Mouse (Mus musculus) macrophage (primary cell): ENCODE measurements around the gene Klhdc8a. TPM values are rescaled to one million over a fixed set of nuclear protein-coding genes. Genes with fewer than 3 reads are reported as not detected.
"Not testable (repeated sequence)": the region's sequence is repeated elsewhere in the genome, so short reads cannot be mapped to it uniquely, and the experiment has no call there.

Source experiments
- H3K27ac ChIP-seq: fragments of 350-480 bp; formaldehyde crosslinking; 2 replicates; pipeline ENCODE4 v1.9.0; 2021
- H3K36me3 ChIP-seq: fragments of 350-480 bp; formaldehyde crosslinking; 2 replicates; pipeline ENCODE4 v1.9.0; 2021; ENCODE audit errors: inconsistent target
- H3K4me3 ChIP-seq: fragments of 350-480 bp; formaldehyde crosslinking; 2 replicates; pipeline ENCODE4 v1.9.0; 2021; ENCODE audit errors: inconsistent target
- H3K79me2 ChIP-seq: fragments of 350-480 bp; formaldehyde crosslinking; 2 replicates; pipeline ENCODE4 v1.9.0; 2021; ENCODE audit errors: inconsistent target
- WGBS: methylation state at CpG from one replicate; pipeline ENCODE4 v1.1.7; 2026; ENCODE audit warnings: inconsistent platforms; ENCODE audit not compliant: missing documents; 5-methylcytosine and 5-hydroxymethylcytosine counted together
- polyA plus RNA-seq: library from polyadenylated mRNA; stranded (reverse); fragments of 250-400 nt; gene quantifications from 3 replicates; pipeline ENCODE4 v1.2.4, GENCODE M21; 2018; ENCODE audit warnings: inconsistent platforms

Gene Klhdc8a
- polyA plus RNA-seq, 1 experiment from 2014 or later, result not detected

DNA sequence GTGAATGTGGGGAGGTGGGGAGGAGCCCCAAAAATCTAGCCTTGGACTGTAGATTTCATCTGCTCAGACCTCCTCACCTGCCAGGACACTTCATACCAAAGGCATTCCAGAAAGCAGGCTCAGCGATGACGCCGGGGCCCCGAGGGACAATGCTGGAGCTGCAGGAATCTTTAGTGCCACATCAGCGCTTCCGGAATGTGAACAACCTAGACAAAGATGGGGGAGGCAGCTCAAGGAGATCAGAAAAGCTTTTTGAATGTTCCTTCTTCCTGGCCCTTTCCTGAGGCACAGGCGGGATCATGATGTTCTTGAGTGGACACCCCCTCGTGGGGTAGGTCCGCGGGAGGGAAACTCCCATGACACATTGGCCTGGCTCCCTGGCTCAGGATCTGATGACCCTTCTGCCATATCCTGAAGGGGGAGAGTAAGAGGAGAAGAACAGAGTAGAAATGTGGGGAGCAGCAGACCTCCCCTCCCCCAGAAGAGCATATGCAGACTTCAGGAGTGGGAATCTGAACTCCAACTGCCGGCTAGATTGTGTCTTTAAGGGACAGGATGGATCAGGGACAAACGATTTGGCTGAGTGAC, 37.0 kb downstream of the Klhdc8a start:
- H3K4me3 ChIP-seq, result no peak overlapping the region
- H3K36me3 ChIP-seq, result peaks cover 22% of the 10 kb centered on the region
- no peak overlapping the region for H3K27ac ChIP-seq
- 87% methylated on average over 12 of the region's 12 CpGs for WGBS
- no peaks in the 10 kb centered on the region for H3K79me2 ChIP-seq

DNA sequence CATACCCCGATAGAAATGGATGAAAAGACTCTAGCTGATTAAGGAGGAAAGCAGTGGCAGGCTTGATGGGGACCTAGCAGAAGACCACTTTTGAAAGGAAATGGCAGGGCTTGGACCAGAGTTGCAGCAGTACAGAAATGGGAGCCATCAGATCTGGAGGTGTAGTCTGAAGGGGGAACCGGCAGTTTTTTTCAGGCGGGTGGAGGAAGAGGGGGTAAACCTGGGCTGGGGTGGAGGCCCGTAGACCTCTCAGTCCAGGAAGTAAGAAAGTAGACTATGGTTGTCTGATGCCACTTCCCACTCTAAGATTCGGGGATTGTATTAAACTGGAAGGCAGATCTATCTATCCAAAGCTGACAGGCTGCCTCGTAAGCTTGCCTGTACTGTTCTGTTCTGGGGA, 38.5 kb downstream of the Klhdc8a start:
- Histone ChIP-seq H3K79me2 (no peaks in the 10 kb centered on the region; the same call in 1 of the 2 replicates), H3K4me3 (no peak overlapping the region), H3K36me3 (peaks cover 7% of the 10 kb centered on the region), H3K27ac (no peak overlapping the region)
- WGBS, result 48% methylated on average over 6 of the region's 6 CpGs

DNA sequence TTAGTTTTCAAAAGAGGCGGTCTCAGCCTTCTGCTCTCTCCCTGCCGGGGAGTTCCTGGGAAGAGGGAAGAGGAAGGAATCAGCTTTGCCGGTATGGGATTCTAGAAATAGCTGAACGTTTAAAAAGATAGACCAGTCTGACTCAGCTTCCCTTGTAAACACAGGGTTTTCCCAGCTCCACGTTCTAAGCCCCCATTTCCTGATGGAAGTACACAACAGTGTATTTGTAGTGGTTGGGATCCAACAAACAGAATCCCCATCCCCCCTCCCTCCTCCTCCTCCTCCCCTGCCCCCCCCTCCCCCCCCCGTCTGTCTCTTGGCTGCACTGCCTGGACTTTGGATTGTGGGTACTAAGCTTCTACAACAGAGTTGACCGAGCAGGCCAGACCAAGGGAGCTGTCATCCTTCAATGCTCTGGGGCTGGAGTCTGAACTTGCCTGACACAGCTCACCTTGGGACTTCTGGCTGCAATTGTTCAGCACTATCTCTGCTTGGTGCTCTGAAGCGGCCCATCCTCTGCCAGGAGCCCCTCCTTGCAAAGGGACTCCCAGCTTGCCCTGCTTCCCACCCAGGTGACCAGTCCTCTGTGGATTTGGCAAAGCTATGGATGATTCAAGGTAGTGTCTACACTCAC, 39.7 kb downstream of the Klhdc8a start:
- H3K36me3 ChIP-seq, result no peaks in the 10 kb centered on the region
- no peak overlapping the region for H3K27ac ChIP-seq
- H3K4me3 ChIP-seq, result no peak overlapping the region
- peaks cover 11% of the 10 kb centered on the region for H3K79me2 ChIP-seq
- 61% methylated on average over 6 of the region's 8 CpGs for WGBS

DNA sequence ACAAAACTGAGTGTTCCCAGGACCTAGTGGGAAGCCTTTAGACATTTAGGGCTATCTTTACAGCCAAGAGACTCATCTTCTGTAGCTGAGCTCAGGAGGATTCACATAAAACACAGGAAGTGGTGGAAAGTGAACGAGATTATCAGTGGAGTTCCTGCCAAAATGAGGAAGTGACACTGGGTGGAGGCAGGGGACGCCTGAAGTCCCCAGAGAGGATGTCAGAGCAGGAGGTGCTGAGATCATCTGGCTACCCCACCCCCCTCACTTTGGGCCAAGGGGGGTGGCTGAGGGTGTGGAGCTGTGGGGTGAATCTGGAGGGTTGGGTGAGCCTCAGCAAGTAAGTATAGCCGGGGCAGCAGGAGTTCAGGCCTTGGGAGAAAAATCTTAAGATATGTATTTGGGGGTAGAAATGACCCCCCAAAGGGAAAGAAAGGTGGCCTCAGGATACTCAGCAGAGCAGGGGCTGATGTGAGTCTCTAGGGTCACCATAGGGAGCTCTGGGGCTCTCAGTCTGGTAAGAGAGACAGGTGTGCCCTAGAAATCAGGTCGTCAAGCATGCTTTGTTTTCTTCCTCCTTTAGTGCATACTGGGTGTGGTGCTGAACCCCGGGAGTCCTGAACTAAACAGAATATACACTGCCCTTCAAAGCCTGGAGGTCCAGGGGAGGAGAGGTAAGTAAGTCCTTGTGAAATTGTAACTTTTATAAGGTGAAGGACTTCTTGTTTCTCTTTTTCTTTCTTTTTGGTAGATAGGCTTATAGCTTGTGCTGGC, 43.5 kb downstream of the Klhdc8a start:
- peak overlapping the region; percentile 34 for H3K4me3 ChIP-seq
- peaks cover 17% of the 10 kb centered on the region for H3K36me3 ChIP-seq
- peaks cover 17% of the 10 kb centered on the region for H3K79me2 ChIP-seq
- peak overlapping the region; percentile 94 for H3K27ac ChIP-seq
- 2% methylated on average over 4 of the region's 5 CpGs for WGBS

- Histone ChIP-seq H3K27ac (peak overlapping the region; percentile 94), H3K4me3 (peak overlapping the region; percentile 34), H3K79me2 (peaks cover 17% of the 10 kb centered on the region), H3K36me3 (peaks cover 17% of the 10 kb centered on the region)
- 79% methylated on average over 3 of the region's 3 CpGs for WGBS
These were observed 44.1 kb downstream of the Klhdc8a start for GRCm38 (mm10) chr1:132342518-132342917.

DNA sequence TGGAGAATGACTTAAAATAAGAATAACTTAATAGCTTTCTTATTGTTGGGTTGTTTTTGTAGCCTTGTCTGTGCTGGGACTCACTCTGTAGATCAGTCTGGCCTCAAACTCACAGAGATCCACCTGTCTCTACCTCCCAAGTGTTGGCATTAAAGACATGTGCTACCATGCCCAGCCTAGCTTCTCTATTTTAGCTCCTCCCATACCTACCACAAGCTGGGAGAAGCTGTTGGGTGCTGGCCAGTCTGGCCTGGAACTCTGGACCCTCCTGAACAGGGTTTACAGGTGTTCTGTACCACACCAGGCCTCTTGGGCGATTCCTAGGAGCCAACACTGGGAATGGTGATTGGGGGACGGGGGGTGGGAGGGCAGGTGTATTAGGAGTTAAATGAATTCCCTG, 44.8 kb downstream of the Klhdc8a start:
- WGBS, result 94% methylated on average over 2 of the region's 2 CpGs
- peaks cover 17% of the 10 kb centered on the region for H3K36me3 ChIP-seq
- H3K4me3 ChIP-seq, result peak overlapping the region; percentile 34; the same call in 1 of the 2 replicates
- H3K27ac ChIP-seq, result peak overlapping the region; percentile 94
- peaks cover 17% of the 10 kb centered on the region for H3K79me2 ChIP-seq

DNA sequence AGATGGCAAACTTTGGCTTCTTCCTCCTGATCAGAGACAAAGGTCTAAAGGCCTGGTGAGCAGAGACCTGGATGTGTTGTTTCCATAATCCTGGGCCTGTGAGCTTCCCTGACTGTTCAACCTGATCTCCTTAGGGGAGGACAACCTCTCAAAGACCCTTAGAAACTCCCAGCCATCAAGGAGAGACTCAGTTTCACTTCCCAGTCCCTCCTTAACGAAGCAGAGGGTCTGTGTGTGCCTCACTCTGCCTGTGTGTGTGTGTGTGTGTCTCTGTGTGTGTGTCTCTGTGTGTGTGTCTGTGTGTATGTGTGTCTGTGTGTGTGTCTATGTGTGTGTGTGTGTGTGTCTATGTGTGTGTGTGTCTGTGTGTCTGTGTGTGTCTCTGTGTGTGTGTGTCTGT, 45.2 kb downstream of the Klhdc8a start:
- 25% methylated on average over 1 of the region's 1 CpGs for WGBS
- H3K4me3 ChIP-seq, result peak overlapping the region; percentile 34; the same call in 1 of the 2 replicates
- peaks cover 17% of the 10 kb centered on the region for H3K79me2 ChIP-seq
- peak overlapping the region; percentile 94 for H3K27ac ChIP-seq
- H3K36me3 ChIP-seq, result peaks cover 17% of the 10 kb centered on the region

GRCm38 (mm10) chr1:132345514-132345913, 47.1 kb downstream of the Klhdc8a start:
- no peak overlapping the region for H3K27ac ChIP-seq
- whole genome bisulfite sequencing, result 96% methylated on average over 4 of the region's 4 CpGs
- no peak overlapping the region for H3K4me3 ChIP-seq
- peaks cover 21% of the 10 kb centered on the region for H3K36me3 ChIP-seq
- peaks cover 17% of the 10 kb centered on the region for H3K79me2 ChIP-seq

- peaks cover 17% of the 10 kb centered on the region for H3K79me2 ChIP-seq
- no peak overlapping the region for H3K27ac ChIP-seq
- peaks cover 27% of the 10 kb centered on the region for H3K36me3 ChIP-seq
- no peak overlapping the region for H3K4me3 ChIP-seq
- WGBS, result 88% methylated on average over 12 of the region's 12 CpGs
These were observed 47.9 kb downstream of the Klhdc8a start for GRCm38 (mm10) chr1:132346134-132346851.

- Histone ChIP-seq H3K27ac (no peak overlapping the region), H3K4me3 (no peak overlapping the region), H3K36me3 (peaks cover 27% of the 10 kb centered on the region), H3K79me2 (peaks cover 17% of the 10 kb centered on the region)
These were observed 48.5 kb downstream of the Klhdc8a start for GRCm38 (mm10) chr1:132346951-132347350.

DNA sequence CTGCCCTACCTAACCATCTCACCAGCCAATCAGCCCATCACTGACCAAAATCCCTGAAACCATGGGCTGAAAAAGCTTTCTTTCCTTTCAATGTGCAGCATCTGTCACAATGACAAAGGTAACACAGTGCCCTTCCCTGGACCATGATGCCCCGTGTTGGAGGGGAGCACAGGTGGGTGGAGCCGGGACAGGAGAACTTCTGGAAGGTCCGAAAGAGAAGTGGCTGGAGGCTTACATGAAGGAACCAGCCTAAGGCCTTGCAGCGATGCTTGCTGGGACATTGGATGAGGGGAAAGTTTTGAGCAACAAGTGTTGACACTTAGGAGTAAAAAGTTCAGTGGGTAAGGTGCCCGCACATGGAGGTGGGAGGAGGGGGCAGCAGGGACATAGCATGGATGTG, 50.0 kb downstream of the Klhdc8a start:
- Histone ChIP-seq H3K27ac (no peak overlapping the region), H3K79me2 (peaks cover 3% of the 10 kb centered on the region; the same call in 1 of the 2 replicates), H3K4me3 (no peak overlapping the region), H3K36me3 (peaks cover 27% of the 10 kb centered on the region)
- 92% methylated on average over 5 of the region's 5 CpGs for WGBS

GRCm38 (mm10) chr1:132349049-132349448, 50.6 kb downstream of the Klhdc8a start:
- not testable (repeated sequence) for H3K4me3 ChIP-seq, H3K79me2 ChIP-seq, H3K27ac ChIP-seq
- H3K36me3 ChIP-seq, result peaks cover 27% of the 10 kb centered on the region

GRCm38 (mm10) chr1:132349601-132350000, 51.2 kb downstream of the Klhdc8a start:
- 94% methylated on average over 3 of the region's 3 CpGs for WGBS
- H3K27ac ChIP-seq, H3K4me3 ChIP-seq, H3K79me2 ChIP-seq: not testable (repeated sequence)
- H3K36me3 ChIP-seq, result peaks cover 23% of the 10 kb centered on the region

DNA sequence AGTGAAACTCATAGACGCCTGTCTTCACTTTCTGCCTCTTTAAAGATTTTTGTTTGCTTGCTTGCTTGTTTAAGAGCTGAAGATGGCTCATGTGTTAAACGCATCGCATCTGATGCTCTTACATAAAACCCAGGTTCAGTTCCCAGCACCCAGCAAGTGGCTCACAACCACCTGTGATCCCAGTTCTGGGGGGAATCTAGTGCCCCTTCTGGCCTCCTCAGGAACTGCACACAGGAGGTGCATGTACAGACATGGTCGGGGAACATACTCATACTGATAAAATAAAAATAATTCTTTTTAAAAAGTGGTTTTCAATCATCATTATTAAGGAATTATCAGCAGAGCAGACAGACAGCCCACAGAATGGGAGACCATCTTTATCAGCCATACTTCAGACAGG, 52.6 kb downstream of the Klhdc8a start:
- Histone ChIP-seq H3K79me2 (no peaks in the 10 kb centered on the region), H3K36me3 (peaks cover 10% of the 10 kb centered on the region; the same call in 1 of the 2 replicates), H3K4me3 (no peak overlapping the region), H3K27ac (no peak overlapping the region)
- WGBS, result 100% methylated on average over 4 of the region's 4 CpGs
